Mouse (Mus musculus) adrenal gland (tissue): ENCODE data around the gene Tcea3.

Source experiments
- intact Hi-C: fragments of 180-260 bp; cut with DNase I; formaldehyde crosslinking; loops from one replicate; pipeline ENCODE4 v1.15.1; 2025

Tcea3 gene

DNA sequence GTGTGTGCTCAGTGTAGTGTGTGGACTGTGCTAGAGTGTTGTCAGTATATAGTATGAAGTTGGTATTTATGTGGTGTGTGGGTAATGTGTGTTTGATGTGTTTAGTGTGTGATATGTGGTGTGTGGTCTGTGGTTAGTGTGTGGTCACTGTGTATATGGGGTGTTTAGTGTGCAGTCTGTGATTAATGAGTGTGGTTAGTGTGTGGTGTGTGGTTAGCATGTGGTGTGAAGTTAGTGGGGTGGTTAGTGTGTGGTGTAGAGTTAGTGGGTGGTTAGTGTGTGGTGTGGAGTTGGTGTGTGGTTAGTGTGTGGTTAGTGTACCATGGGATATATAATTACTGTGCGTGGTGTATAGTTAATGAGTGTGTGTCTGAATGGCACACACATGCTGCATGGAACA, 21.4 kb downstream of the Tcea3 start:
- intact Hi-C loops: no loop called here

DNA sequence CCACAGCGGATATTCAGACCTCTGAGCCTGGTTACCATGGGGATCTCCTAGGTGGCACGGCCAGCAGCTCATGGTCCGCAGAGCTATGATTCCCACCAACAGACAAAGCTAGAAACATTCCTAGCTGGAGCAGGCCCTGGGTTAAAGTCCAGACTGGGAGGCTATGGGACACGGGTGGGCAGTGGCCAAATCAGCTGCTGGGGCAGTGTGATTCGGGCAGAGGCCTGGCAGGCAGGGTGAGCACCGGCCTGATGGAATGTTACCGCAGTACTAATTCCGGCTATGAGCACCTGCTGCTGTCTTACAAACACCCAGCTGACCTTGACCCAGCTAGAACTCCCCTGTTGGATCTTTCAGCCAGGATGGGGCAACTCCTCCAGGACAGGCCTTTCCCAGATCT, 23.1 kb downstream of the Tcea3 start:
- intact Hi-C loops: no loop called here

DNA sequence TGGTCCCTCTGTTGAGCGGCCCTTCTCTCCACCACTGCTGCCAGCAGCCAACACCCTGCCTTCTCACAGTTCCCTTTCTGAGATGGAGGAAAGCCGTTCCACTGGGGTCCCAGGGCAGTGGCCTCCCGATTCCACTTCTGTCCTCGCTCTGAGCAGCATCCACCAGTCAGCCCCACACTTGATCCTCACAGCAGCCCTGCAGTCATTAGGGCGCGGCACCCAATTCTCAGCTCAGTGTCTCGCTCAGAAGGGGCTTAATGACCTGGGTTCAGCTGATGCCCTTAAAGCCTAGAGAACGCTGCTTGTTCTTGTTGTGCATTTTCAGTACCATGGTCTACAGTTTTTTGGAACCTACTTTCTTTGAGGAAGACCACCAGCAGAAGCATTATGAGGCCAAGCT, 33.6 kb downstream of the Tcea3 start:
- intact Hi-C loops: loop anchor here (10.0 kb wide), 1 partner anchor 296 kb away; the partner anchor contains the start of gene Pithd1

DNA sequence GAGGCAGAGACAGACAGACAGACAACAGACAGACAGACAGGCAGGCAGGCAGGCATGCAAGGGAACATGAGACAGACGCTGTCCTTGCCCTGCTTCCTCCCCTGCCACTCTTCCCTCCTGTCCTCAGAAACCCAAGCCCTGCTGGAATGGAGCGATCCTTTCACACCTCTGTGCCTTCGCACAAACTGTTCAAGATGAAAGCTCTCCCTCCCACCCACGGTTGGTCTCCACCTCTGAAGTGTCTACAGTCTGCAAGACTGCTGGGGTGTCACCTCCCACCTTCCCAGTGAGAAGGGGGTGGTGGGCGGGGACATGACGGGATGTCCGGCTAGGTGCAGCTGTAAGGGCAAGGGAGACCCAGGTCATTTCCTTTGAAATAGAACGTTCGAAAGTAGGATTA, 34.1 kb downstream of the Tcea3 start:
- intact Hi-C loops: loop anchor here (10.0 kb wide), 1 partner anchor 297 kb away; the partner anchor contains the start of gene Pithd1

DNA sequence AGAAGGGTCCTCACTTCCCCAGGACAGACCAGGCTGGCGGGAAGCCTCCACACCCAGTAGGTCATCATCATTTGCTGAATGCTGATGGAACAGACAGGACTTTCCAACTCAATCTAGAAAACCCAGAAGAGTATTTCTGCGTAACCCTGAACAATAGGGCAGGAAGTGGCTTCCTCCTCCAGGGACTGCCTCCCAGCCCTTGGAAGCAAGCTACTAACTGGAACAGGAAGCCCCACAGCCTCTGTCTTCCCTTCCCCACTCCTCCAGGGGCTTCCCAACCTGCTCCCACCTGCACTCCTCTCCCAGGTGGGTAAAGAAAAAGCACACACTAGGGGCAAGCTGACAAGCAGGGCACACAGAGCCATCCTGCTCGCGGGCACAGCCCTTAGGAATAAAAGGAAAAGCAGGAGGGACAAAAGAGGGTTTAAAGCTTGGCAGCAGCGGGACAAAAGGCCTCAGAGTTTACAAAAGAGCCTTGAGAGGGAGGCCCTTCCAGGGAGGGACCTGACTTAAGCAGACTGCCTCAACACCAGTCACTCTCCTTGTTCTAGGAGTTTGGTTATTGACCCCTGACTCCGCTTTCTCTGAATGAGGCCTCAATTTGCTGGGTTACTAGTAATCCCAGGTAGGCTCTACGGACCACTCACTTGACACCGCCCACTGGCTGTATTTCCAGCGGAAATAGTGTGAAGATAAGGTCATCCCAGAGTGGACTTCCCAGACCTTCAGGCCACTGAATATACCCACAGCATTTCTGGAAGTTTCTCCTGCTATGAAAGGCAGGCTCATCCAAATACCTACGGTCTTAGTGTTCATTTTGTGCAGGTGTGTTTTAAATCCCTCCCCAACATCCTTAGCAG, 35.3 kb downstream of the Tcea3 start:
- intact Hi-C loops: loop anchor here (10.0 kb wide), 1 partner anchor 298 kb away; the partner anchor contains the start of gene Pithd1

DNA sequence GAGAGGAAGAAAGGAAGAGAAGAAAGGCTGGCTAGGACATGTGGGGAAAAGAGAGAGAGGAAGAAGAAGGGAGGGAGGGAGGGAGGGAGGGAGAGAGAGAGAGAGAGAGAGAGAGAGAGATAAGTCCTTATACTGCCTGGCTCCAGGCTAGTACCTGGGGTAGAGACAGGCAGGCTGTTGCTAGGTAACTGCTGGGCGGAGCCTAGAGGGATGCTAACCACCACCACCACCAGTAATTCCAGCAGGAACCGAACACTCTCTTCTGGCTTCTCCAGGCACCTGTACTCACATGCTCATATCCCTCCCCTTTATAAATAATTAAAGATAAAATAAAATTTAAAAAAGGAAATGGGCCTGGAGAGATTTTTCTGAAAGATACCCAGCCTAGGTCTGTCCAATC, 36.3 kb downstream of the Tcea3 start:
- intact Hi-C loops: loop anchor here (10.0 kb wide), 1 partner anchor 299 kb away; the partner anchor contains the start of gene Pithd1

DNA sequence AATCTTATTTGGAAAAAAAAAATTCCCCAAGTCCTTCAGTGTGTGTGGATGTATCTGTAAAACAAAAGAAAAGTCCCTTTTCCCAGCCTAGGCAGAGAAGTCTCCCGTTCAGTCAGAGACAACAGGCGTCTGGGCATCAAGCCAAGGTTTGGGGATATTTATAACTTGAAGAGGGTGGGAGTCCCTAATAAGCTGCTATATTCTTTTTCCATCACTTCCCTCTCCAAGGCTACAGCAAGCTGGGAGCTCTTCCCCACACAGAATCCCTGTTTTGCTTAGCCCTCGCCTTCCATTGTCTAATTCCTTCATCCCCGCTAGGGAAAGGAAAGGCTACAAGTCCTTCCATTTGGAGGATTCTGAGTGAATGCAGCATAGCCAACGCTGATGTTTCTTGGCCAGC, 36.9 kb downstream of the Tcea3 start, which contains the start of gene Zfp46:
Gene Zfp46 (plus strand): TSS at position 229 of the 400 bp plus-strand sequence.
- intact Hi-C loops: loop anchor here (10.0 kb wide), 1 partner anchor 300 kb away; the partner anchor contains the start of gene Pithd1

DNA sequence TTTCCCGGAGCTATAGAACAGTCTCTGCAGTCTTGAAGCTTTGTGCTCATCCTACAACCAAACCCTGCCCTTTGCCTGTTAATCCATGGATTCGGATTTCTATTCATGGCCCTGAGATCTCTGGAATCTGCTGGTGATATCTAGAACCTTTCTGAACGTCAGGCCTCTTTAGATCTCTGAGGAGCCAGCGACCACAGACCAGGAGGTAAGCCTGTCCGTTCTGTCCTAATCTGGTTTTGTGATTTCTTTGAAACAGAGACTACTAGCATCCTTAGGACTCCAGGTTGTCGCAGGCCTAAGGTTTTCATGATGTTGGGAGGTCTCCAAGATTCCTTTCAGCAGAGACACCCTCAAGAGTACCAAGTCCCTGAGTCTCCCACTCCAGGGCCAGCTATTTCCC, 37.4 kb downstream of the Tcea3 start:
- intact Hi-C loops: loop anchor here (10.0 kb wide), 1 partner anchor 300 kb away; the partner anchor contains the start of gene Pithd1

DNA sequence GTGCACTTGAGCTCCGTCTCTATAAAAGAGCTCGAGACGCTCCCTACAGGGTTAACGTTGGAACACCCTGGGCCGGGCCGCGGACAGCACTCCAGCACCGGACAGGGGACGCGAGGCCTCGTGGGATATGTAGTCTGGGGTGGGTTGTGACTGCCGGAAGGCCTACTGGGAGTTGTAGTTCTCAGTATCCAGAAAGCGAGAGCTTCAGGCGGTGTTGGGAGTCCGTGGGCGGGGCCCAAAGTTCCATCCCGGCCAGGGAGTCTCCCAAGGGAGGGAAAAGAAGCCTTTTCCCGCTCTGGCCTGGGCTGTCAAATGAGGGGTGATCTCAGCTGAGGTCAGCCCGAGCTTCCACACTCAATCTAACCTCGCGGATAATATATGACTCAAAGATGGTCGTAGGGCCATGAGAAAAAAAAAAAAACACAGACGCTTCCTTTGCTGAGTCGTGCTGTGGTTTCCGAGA, 37.9 kb downstream of the Tcea3 start:
- intact Hi-C loops: loop anchor here (10.0 kb wide), 1 partner anchor 301 kb away; the partner anchor contains the start of gene Pithd1

DNA sequence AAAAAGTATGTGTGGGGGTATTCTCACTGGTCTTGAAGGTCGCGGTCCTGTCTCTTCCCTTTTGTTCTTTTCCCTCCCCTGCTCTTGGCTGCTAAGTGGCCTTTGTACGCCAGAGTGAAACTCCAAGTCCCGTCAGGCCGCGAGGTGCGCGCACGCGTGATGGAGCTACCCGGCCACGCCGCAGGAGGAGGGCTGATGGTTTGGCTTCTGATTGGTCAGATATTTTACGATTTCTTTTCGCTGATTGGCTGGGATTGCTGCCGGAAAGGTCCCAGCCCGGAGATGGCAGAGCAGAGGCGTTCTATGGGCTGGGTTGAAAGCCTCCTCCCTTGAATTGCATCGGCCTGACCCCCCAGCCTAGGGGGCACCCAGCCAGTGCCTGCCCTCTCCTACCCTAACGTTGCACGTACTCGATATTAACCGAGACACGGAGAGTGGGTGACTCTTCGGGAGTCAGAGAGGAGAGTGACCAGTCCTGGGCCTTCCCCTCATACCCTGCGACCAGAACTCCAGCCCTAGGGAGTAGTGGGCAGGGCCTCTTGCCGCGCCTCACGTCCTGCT, 38.4 kb downstream of the Tcea3 start:
- intact Hi-C loops: loop anchor here (10.0 kb wide), 1 partner anchor 301 kb away; the partner anchor contains the start of gene Pithd1

DNA sequence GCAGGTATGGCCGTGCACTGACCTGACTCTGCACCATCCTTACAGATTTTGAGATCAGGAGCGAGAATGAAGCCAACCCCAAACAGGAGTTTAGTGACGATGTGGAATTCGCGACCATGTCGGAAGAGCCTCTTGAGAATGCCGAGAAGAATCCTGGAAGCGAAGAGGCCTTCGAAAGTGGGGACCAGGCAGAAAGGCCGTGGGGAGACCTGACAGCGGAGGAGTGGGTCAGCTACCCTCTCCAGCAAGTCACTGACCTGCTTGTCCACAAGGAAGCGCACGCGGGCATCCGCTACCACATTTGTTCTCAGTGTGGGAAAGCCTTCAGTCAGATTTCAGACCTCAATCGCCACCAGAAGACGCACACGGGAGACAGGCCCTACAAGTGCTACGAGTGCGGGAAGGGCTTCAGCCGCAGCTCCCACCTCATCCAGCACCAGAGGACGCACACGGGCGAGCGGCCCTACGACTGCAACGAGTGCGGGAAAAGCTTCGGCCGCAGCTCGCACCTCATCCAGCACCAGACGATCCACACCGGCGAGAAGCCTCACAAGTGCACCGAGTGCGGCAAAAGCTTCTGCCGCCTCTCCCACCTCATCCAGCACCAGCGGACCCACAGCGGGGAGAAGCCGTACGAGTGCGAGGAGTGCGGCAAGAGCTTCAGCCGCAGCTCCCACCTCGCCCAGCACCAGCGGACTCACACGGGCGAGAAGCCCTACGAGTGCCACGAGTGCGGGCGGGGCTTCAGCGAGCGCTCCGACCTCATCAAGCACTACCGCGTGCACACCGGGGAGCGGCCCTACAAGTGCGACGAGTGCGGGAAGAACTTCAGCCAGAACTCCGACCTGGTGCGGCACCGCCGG, 42.6 kb downstream of the Tcea3 start:
- intact Hi-C loops: loop anchor here (10.0 kb wide), 1 partner anchor 305 kb away; the partner anchor contains the start of gene Pithd1

DNA sequence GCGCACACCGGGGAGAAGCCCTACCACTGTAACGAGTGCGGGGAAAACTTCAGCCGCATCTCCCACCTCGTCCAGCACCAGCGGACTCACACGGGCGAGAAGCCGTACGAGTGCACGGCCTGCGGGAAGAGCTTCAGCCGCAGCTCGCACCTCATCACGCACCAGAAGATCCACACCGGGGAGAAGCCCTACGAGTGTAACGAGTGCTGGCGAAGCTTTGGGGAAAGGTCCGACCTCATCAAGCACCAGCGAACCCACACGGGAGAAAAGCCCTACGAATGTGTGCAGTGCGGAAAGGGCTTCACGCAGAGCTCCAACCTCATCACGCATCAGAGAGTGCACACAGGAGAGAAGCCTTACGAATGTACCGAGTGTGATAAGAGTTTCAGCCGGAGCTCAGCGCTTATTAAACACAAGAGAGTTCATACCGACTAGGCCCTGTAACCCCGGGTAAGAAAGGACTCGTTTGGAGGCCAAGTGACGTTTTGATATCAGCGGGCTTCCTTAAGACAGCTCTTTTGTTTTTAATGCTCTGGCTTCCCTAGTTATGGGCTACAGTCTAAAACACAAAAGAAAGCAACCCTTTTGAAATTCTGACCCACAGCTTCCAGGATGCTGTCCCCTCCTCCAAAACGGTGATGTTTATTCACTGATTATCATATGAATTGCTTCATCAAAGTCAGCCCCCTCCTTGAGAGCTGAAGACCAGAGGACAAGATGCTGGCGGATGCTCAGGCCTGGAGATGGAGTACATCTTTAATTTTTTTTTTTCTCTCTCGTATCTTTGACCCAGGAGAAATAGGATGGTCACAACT, 43.5 kb downstream of the Tcea3 start:
- intact Hi-C loops: no loop called here

DNA sequence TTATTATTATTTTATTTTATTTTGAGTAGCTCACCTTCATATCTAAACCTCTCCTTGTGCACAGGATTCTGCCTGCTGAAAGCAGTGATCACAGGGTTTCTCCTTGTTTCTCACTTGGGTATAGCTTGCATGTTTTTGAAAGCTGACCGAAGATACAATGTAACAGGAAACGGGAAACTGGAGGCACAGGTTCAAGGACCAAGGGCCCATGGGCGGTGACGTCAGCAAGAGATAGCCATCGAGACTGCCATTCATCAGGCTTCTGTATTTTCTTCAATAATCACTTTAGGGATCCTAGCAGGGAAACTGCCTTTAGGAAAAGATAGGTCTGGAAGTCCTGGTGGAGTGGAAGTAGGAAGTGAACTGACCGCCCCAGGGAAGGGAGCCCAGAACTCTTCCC, 44.2 kb downstream of the Tcea3 start:
- intact Hi-C loops: no loop called here

DNA sequence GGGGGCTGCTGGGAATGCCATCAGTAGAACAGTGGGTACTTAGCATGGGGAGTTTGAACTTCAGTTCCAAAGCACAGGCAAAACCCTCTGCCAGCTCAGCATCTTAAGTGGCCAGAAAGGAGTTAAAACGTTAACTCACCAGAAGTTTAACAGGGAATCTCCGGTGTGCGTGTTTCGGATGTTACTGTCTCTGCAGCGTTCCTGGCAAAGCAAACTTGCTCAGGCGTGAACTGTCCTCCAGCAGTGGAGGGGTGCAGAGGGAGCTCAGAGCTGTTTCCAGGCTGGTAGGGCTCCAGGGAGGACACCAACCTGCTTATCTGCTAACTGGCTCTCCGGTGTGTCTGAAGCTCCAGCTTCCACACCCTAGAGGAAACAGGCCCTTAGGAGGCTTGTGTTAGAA, 48.4 kb downstream of the Tcea3 start:
- intact Hi-C loops: no loop called here

DNA sequence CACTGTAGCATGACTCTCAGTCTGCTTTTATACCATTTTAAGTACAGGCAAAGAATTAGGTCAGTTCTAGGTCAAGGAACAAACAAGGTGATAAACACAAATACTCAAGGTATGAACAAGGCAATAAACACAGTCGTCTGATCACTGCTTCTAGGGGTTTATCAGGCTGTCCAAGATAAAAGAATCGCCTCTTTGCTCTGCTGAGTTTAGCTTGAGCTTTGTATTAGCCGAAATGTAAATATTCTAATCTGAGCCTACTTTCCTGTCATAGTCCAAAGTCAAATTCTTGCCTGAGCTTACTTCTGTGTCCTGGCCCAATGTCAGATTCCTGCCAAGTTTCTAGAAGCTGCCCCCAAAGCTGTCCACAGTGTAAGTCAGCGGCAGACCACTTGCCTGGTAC, 54.9 kb downstream of the Tcea3 start:
- intact Hi-C loops: no loop called here

DNA sequence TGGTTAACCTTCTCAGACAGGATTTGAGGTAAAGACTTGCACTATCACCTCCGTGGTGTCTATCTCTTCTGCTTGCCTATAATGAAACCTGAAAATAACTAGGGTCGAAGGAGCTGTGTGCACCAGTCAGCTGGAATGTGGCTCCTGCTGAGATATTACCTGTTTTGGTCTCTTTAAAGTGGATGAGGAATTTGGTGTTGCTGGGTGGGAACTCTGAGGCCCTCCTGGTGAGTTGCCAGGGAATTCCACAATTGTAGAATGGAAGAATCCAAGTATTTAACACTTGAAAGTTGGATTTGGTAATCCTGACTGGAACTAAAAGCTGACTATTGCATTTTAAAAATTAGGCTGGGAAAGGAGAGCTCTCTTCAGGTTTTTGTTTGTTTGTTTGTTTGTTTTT, 56.7 kb downstream of the Tcea3 start:
- intact Hi-C loops: no loop called here

DNA sequence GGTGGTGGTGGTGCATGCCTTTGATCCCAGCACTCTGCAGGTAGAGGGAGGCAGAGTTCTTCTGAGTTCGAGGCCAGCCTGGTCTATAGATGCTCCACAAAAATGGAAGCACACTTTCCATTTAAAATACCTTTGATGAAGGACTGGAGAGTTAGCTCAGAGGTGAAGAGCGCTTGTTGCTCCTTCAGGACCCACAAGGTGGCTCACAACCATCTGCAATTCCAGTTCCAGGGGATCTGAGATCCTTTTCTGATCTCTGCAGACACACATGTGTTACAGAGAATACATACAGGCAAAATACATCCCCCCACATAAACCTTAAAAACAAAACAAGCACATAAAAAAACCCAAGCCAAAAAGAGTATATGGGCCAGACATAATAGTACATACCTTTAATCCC, 60.8 kb downstream of the Tcea3 start:
- intact Hi-C loops: no loop called here

DNA sequence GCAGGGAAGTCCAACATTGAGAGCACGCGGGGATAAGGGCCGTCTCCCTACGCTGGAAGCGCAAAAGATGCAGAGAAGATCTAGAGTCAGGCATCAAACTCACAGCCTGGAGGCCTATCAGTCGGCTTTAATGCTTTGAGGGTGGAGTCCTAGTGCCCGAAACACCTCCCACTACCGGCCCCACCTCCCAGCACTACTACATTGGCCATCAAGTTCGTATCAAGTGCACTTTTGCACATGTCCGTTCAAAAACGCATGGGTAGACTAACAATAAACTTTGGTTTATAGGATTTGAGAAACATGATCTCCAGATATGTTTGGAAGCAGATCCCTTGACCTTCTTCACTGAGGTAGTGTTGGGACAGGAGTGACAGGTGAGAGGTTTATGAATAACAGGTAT, 62.3 kb downstream of the Tcea3 start:
- intact Hi-C loops: no loop called here

DNA sequence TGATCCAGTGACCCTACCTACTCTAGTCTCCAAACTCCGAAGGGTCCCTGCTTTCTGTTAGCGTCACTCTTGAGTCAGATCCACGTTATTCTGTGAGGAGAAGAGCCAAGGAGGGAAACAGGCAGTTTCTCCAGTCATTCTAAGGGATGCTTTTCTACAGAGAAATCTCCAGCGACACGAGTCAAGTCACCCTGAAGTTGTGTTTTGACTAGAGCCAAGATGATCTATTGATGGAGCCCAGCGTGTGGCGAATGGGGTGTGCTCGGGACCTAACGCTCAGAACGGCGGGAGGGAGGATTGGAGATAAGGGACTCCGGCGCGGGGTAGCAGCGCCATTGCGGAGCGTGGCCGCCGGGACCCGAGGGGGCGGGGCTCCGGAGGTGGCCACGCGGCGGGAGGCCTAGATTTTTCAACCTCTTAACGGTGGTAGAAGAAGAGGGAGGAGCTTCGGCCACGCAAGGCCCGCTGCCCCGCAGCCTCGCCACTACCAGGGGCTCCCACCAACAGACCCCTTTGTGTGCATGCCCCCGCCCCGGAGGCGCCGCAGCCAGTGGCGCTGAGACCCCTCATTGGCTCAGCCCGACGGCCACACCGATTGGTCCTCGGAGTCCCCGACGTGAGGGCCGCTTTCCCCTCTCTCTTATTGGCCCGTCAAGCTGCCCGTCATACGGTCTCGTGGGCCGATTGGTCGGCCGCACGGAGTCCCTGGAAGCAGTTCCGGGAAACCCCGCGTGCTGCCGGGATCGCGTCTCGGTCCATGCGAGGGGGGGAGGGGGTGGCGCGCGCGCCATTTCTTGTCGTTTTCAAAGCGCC, 62.9 kb downstream of the Tcea3 start, which contains the start of gene Hnrnpr:
Gene Hnrnpr (plus strand): TSS at position 714 of the 813 bp plus-strand sequence.
- intact Hi-C loops: no loop called here
